Mouse (Mus musculus): ENCODE results near the gene Ttll13. TPM values are rescaled to one million over a fixed set of nuclear protein-coding genes. Genes with fewer than 3 reads are reported as not detected.

Gene Ttll13
- polyA plus RNA-seq, 1 experiment from 2014 or later, result 1.2 TPM

DNA sequence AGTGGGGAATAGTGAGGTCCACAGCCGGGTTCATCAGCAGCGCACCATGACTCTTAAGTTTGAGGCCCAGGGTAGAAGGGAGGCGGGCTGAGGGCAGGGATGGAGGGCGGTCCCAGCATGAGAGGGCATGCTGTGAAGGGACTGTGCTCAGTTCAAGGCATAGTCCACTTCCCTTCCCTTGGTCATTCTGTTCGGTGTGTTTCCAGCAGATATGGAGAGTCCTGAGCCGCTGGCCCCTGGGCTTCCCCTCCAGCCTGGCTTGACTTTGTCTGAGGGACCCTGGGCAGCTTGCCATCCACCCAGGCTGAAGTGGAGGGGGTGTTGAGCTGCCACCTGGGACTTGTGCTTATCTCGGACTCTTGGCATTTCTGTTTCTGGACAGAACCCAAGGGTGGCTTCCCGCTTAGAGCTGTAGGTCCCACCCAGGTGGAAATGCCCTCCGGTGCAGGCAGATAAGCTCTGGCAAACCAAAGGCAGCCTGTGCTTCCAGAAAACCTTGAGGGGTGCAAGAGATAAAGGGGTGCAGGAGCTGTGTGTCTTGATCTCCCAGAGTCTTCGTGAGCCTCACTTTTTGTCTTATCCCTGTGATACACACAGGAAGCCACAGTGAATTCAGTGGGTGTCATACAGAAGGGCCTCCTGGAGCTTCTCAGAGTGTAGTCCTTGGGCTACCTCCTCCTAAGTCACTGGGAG lies 37.3 kb upstream of the Ttll13 start:
- WGBS, result 69% methylated on average over 10 of the region's 10 CpGs
- H3K36me3 ChIP-seq (ENCODE audit: control insufficient read depth, insufficient read depth, low read length), result peaks cover 12% of the 10 kb centered on the region
- DNase-seq (ENCODE audit: low spot score) (no peak), ATAC-seq (no peak)
- H3K9me3 ChIP-seq (replicated peaks; ENCODE audit: control insufficient read depth, low read length), result no peaks in the 10 kb centered on the region
- H3K27me3 ChIP-seq (replicated peaks; ENCODE audit: control insufficient read depth, insufficient read depth, low read length), result no peaks in the 10 kb centered on the region
- no peak overlapping the region for H3K27ac ChIP-seq (ENCODE audit: low read depth, low read length)
- peaks cover 5% of the 10 kb centered on the region for H3K4me1 ChIP-seq (ENCODE audit: control insufficient read depth, insufficient read depth, low read length)
- no peak overlapping the region for H3K4me2 ChIP-seq (ENCODE audit: low read length)
- no peak overlapping the region for H3K4me3 ChIP-seq (ENCODE audit: low read depth, low read length)
- H3K9ac ChIP-seq (ENCODE audit: low read length), result no peak overlapping the region

- DNase-seq (ENCODE audit: low spot score) (no peak), ATAC-seq (no peak)
- Histone ChIP-seq H3K27ac (ENCODE audit: low read depth, low read length) (no peak overlapping the region), H3K9ac (ENCODE audit: low read length) (0 out of 2 replicates have a peak overlapping the region, but pooled peaks have one; percentile 21), H3K4me2 (ENCODE audit: low read length) (no peak overlapping the region), H3K27me3 (replicated peaks; ENCODE audit: control insufficient read depth, insufficient read depth, low read length) (no peaks in the 10 kb centered on the region), H3K9me3 (replicated peaks; ENCODE audit: control insufficient read depth, low read length) (no peaks in the 10 kb centered on the region), H3K36me3 (ENCODE audit: control insufficient read depth, insufficient read depth, low read length) (peaks cover 15% of the 10 kb centered on the region), H3K4me3 (ENCODE audit: low read depth, low read length) (no peak overlapping the region), H3K4me1 (ENCODE audit: control insufficient read depth, insufficient read depth, low read length) (peaks cover 5% of the 10 kb centered on the region)
- WGBS, result 84% methylated on average over 6 of the region's 6 CpGs
Measured at GRCm38 (mm10) chr7:80209669-80210068, 36.5 kb upstream of the Ttll13 start.

DNA sequence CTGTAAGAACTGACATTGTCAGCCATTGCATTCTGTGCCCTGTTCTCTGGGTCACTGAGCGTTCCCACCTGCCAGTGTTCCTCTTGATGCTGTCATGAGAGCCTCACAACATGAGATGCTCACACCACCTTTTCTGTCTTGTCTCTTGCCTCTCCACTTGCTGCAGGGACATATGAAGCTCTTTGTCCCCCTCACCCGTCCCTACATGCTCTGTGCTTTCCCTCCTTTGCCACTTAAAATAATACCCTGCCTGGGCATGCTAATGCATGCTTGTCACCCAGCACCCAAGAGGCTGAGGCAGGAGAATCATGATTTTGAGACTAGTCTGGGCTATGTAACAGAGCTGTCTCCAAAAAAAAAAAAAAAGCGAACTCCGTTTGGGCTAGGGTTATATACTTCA lies 35.2 kb upstream of the Ttll13 start:
- Histone ChIP-seq H3K9me3 (replicated peaks; ENCODE audit: control insufficient read depth, low read length) (no peaks in the 10 kb centered on the region), H3K9ac (ENCODE audit: low read length) (no peak overlapping the region), H3K4me2 (ENCODE audit: low read length) (no peak overlapping the region), H3K27me3 (replicated peaks; ENCODE audit: control insufficient read depth, insufficient read depth, low read length) (no peaks in the 10 kb centered on the region), H3K36me3 (ENCODE audit: control insufficient read depth, insufficient read depth, low read length) (peaks cover 20% of the 10 kb centered on the region), H3K27ac (ENCODE audit: low read depth, low read length) (no peak overlapping the region), H3K4me3 (ENCODE audit: low read depth, low read length) (no peak overlapping the region), H3K4me1 (ENCODE audit: control insufficient read depth, insufficient read depth, low read length) (peaks cover 8% of the 10 kb centered on the region)
- ATAC-seq (no peak), DNase-seq (ENCODE audit: low spot score) (no peak)
- 85% methylated on average over 4 of the region's 4 CpGs for WGBS

GRCm38 (mm10) chr7:80213604-80214003 lies 32.6 kb upstream of the Ttll13 start:
- ATAC-seq (no peak), DNase-seq (ENCODE audit: low spot score) (no peak)
- no peak overlapping the region for H3K27ac ChIP-seq (ENCODE audit: low read depth, low read length)
- peaks cover 45% of the 10 kb centered on the region for H3K36me3 ChIP-seq (ENCODE audit: control insufficient read depth, insufficient read depth, low read length)
- WGBS, result 92% methylated on average over 7 of the region's 7 CpGs
- H3K4me3 ChIP-seq (ENCODE audit: low read depth, low read length), result no peak overlapping the region
- no peaks in the 10 kb centered on the region for H3K27me3 ChIP-seq (replicated peaks; ENCODE audit: control insufficient read depth, insufficient read depth, low read length)
- H3K9ac ChIP-seq (ENCODE audit: low read length), result no peak overlapping the region
- H3K4me2 ChIP-seq (ENCODE audit: low read length), result no peak overlapping the region
- H3K4me1 ChIP-seq (ENCODE audit: control insufficient read depth, insufficient read depth, low read length), result peaks cover 7% of the 10 kb centered on the region; the same call in 1 of the 2 replicates
- H3K9me3 ChIP-seq (replicated peaks; ENCODE audit: control insufficient read depth, low read length), result no peaks in the 10 kb centered on the region

GRCm38 (mm10) chr7:80214459-80214858 lies 31.7 kb upstream of the Ttll13 start:
- peak overlapping the region; percentile 56; the same call in 1 of the 2 replicates for H3K9ac ChIP-seq (ENCODE audit: low read length)
- H3K27me3 ChIP-seq (replicated peaks; ENCODE audit: control insufficient read depth, insufficient read depth, low read length), result no peaks in the 10 kb centered on the region
- no peak for DNase-seq (ENCODE audit: low spot score)
- no peak overlapping the region for H3K4me3 ChIP-seq (ENCODE audit: low read depth, low read length)
- H3K27ac ChIP-seq (ENCODE audit: low read depth, low read length), result peak overlapping the region; percentile 81; the same call in 1 of the 2 replicates
- ATAC-seq, result no peak
- no peaks in the 10 kb centered on the region for H3K9me3 ChIP-seq (replicated peaks; ENCODE audit: control insufficient read depth, low read length)
- 78% methylated on average over 8 of the region's 8 CpGs for WGBS
- no peak overlapping the region for H3K4me2 ChIP-seq (ENCODE audit: low read length)
- peaks cover 54% of the 10 kb centered on the region for H3K36me3 ChIP-seq (ENCODE audit: control insufficient read depth, insufficient read depth, low read length)
- H3K4me1 ChIP-seq (ENCODE audit: control insufficient read depth, insufficient read depth, low read length), result peaks cover 4% of the 10 kb centered on the region; the same call in 1 of the 2 replicates

DNA sequence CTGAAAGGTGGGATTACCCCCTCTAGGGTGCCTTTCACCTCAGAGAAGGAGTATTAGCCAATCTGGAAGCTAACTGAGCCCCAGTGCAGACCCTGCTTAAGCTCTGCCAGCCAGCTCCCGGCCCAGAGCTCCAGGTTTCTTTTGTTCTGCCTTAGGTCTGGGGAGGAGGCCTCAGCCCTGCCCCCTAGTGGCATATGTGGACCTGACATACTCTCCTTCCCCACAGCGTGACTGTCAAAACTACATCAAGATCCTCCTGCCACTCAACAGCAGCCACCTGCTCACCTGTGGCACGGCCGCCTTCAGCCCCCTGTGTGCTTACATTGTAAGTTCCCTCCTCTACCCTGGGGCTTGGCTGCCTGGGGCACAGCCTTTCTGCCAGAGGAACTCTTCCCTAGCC lies 30.8 kb upstream of the Ttll13 start:
- Histone ChIP-seq H3K9me3 (replicated peaks; ENCODE audit: control insufficient read depth, low read length) (no peaks in the 10 kb centered on the region), H3K27ac (ENCODE audit: low read depth, low read length) (peak overlapping the region; percentile 81), H3K9ac (ENCODE audit: low read length) (peak overlapping the region; percentile 56), H3K4me1 (ENCODE audit: control insufficient read depth, insufficient read depth, low read length) (peaks cover 4% of the 10 kb centered on the region; the same call in 1 of the 2 replicates), H3K36me3 (ENCODE audit: control insufficient read depth, insufficient read depth, low read length) (peaks cover 63% of the 10 kb centered on the region), H3K4me2 (ENCODE audit: low read length) (no peak overlapping the region), H3K4me3 (ENCODE audit: low read depth, low read length) (no peak overlapping the region), H3K27me3 (replicated peaks; ENCODE audit: control insufficient read depth, insufficient read depth, low read length) (no peaks in the 10 kb centered on the region)
- peak; percentile 90 for DNase-seq (ENCODE audit: low spot score)
- WGBS, result 15% methylated on average over 4 of the region's 4 CpGs
- peak; percentile 93 for ATAC-seq

GRCm38 (mm10) chr7:80216566-80216965 lies 29.6 kb upstream of the Ttll13 start:
- H3K4me1 ChIP-seq (ENCODE audit: control insufficient read depth, insufficient read depth, low read length), result peaks cover 4% of the 10 kb centered on the region; the same call in 1 of the 2 replicates
- no peak overlapping the region for H3K27ac ChIP-seq (ENCODE audit: low read depth, low read length)
- H3K27me3 ChIP-seq (replicated peaks; ENCODE audit: control insufficient read depth, insufficient read depth, low read length), result no peaks in the 10 kb centered on the region
- WGBS, result 83% methylated on average over 8 of the region's 8 CpGs
- H3K9ac ChIP-seq (ENCODE audit: low read length), result no peak overlapping the region
- no peaks in the 10 kb centered on the region for H3K9me3 ChIP-seq (replicated peaks; ENCODE audit: control insufficient read depth, low read length)
- no peak overlapping the region for H3K4me3 ChIP-seq (ENCODE audit: low read depth, low read length)
- no peak overlapping the region for H3K4me2 ChIP-seq (ENCODE audit: low read length)
- H3K36me3 ChIP-seq (ENCODE audit: control insufficient read depth, insufficient read depth, low read length), result peaks cover 75% of the 10 kb centered on the region
- DNase-seq (ENCODE audit: low spot score) (no peak), ATAC-seq (no peak)

- Histone ChIP-seq H3K4me2 (ENCODE audit: low read length) (no peak overlapping the region), H3K4me1 (ENCODE audit: control insufficient read depth, insufficient read depth, low read length) (peaks cover 4% of the 10 kb centered on the region; the same call in 1 of the 2 replicates), H3K27me3 (replicated peaks; ENCODE audit: control insufficient read depth, insufficient read depth, low read length) (no peaks in the 10 kb centered on the region), H3K9ac (ENCODE audit: low read length) (no peak overlapping the region), H3K9me3 (replicated peaks; ENCODE audit: control insufficient read depth, low read length) (no peaks in the 10 kb centered on the region), H3K36me3 (ENCODE audit: control insufficient read depth, insufficient read depth, low read length) (peaks cover 83% of the 10 kb centered on the region), H3K27ac (ENCODE audit: low read depth, low read length) (no peak overlapping the region), H3K4me3 (ENCODE audit: low read depth, low read length) (no peak overlapping the region)
- 94% methylated on average over 9 of the region's 9 CpGs for WGBS
- no peak for ATAC-seq
- no peak for DNase-seq (ENCODE audit: low spot score)
Measured at GRCm38 (mm10) chr7:80218666-80219065, 27.5 kb upstream of the Ttll13 start.

DNA sequence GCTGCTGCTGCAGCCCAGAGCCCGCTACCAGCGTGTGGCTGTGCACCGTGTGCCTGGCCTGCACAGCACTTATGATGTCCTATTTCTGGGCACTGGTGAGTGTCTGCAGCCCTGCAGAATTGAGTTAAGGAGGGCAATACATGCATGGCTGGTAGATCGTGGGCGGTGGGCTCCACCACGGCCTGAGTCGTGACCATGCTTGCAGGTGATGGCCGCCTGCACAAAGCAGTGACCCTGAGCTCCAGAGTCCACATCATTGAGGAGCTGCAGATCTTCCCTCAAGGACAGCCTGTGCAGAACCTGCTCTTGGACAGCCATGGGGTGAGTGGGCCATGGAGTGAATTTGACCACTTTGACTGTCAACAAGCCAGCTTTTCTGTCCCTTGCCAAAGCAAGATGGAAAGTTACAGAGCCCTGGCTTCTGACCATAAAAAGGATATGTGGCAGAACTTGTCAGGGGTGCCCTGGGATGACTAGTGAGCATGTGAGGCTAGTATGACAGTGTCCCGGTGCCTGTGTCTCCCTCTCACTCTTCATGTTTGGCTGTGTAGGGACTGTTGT lies 25.9 kb upstream of the Ttll13 start:
- H3K36me3 ChIP-seq (ENCODE audit: control insufficient read depth, insufficient read depth, low read length), result peaks cover 94% of the 10 kb centered on the region
- H3K4me3 ChIP-seq (ENCODE audit: low read depth, low read length), result no peak overlapping the region

More for the DNA sequence above, 25.9 kb upstream of the Ttll13 start:
- ATAC-seq (no peak), DNase-seq (ENCODE audit: low spot score) (no peak)
- Histone ChIP-seq H3K9ac (ENCODE audit: low read length) (no peak overlapping the region), H3K4me1 (ENCODE audit: control insufficient read depth, insufficient read depth, low read length) (peaks cover under 1% of the 10 kb centered on the region; the same call in 1 of the 2 replicates), H3K27ac (ENCODE audit: low read depth, low read length) (no peak overlapping the region), H3K4me2 (ENCODE audit: low read length) (no peak overlapping the region), H3K27me3 (replicated peaks; ENCODE audit: control insufficient read depth, insufficient read depth, low read length) (no peaks in the 10 kb centered on the region), H3K9me3 (replicated peaks; ENCODE audit: control insufficient read depth, low read length) (no peaks in the 10 kb centered on the region)
- over 99% methylated on average over 9 of the region's 9 CpGs for WGBS
